Mouse (Mus musculus) liver, embryonic 14.5 days (tissue): Measurements from ENCODE around the gene Clstn3.

Experiments used
- CTCF ChIP-seq: IDR thresholded peaks from 2 replicates; pipeline ENCODE4 v1.5.1; 2016; ENCODE audit warnings: antibody characterized with exemption, low read depth, control low read depth
- EP300 ChIP-seq: IDR thresholded peaks from 2 replicates; pipeline ENCODE4 v1.6.1; 2016; ENCODE audit warnings: antibody characterized with exemption, low read depth

GRCm38 (mm10) chr6:124426604-124427003, 38.0 kb downstream of the Clstn3 start:
- TF ChIP-seq CTCF (no peak), EP300 (no peak)
